Mouse (Mus musculus) leukemia stem cell, adult 10-12 weeks (primary cell): ENCODE results near the gene Aqp8. TPM values are rescaled to one million over a fixed set of nuclear protein-coding genes. Genes with fewer than 3 reads are reported as not detected.

ENCODE experiments used
- polyA plus RNA-seq: library from polyadenylated mRNA; stranded (reverse); fragments of >175 nt; gene quantifications from 2 replicates; pipeline ENCODE4 v1.2.3, GENCODE M21; 2012; ENCODE audit warnings: low replicate concordance

Aqp8 gene
- not detected in 2 replicates for polyA plus RNA-seq

GRCm38 (mm10) chr7:123462070-123462501, at the start of gene Aqp8:
Aqp8 (plus strand) TSS chr7:123462291.

GRCm38 (mm10) chr7:123500239-123501219, 38.4 kb downstream of the Aqp8 start, which contains the start of gene Zkscan2:
Zkscan2 (minus strand) TSS chr7:123500449.

Other genes starting within 250 kb of the Aqp8 start
- not detected in 2 replicates for gene Slc5a11, start 247.5 kb upstream of the Aqp8 start, polyA plus RNA-seq
- 0.54 and 5.1 TPM in 2 replicates for gene Lcmt1, start 92.5 kb upstream of the Aqp8 start, polyA plus RNA-seq
- 110 and 229 TPM in 2 replicates for gene Arhgap17, start 92.4 kb upstream of the Aqp8 start, polyA plus RNA-seq
- gene Zkscan2, start 38.2 kb downstream of the Aqp8 start, polyA plus RNA-seq, result 0.08 and 0.15 TPM in 2 replicates